Mouse (Mus musculus) urinary bladder, postnatal 25 days (tissue): ENCODE results near the gene Mrpl51.

Experiments used
- DNase-seq: peaks from one replicate; pipeline ENCODE4 v3.0.0; 2022; ENCODE audit warnings: low spot score

The Mrpl51 gene

DNA sequence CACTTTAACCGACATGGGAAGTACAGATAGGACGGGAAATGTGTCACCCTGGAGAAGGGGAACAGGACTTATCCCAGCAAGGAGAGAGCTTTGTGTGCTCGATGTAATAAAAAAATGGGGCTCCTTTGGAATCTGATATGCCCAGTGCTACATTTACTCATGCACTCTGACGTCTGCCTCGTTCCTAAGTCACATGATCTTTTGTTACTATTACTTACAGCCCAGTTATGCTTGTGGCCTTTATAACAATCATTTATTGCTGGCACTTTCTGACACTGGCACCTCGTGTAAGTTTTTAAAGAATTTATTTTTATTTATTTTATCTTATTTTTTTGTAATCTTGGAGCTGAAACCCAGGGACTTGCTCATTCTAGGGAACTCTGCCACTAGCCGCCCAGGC, 1.8 kb downstream of the Mrpl51 start:
- no peak for DNase-seq

- DNase-seq, result no peak
Observed at GRCm38 (mm10) chr6:125195541-125196075, 4.0 kb downstream of the Mrpl51 start.

- no peak for DNase-seq
Observed at GRCm38 (mm10) chr6:125196301-125196700, 4.7 kb downstream of the Mrpl51 start.

DNA sequence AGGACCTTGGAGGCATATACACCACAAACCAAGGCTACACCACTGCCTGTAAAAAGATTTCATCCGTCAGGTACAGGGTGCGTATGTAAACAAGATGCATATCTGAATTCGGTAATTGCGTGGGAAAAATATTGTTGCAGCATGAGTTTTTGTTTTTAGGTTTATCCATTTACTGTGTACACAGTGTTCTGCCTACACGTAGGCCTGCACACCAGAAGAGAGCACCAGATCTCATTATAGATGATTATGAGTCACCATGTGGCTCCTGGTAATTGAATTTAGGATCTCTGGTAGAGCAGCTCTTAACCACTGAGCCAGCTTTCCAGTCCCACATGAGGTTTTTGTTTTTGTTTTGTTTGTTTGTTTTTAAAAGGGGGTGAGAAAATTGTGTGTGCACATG, 5.6 kb downstream of the Mrpl51 start:
- DNase-seq, result no peak

GRCm38 (mm10) chr6:125210436-125210835, 18.8 kb downstream of the Mrpl51 start:
- no peak for DNase-seq

DNA sequence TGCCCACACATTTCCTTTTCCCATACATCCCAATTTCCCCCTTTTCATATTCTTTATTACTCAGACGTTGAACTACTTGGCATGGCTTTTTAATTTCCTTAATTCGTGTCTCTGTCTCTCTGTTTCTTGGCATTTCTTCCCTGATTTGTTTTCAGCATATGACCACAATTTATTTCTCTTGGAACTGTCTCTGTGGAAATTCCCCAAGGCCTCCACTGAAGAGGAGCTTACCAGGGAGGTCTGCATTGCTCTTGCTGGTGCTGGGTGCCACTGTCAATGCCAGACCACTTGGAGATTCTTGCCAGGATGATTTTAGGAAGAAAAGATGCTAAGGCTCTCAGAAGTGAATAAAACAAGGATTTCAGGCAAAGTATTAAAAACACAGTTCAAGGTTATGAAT, 21.0 kb downstream of the Mrpl51 start:
- DNase-seq, result no peak

DNA sequence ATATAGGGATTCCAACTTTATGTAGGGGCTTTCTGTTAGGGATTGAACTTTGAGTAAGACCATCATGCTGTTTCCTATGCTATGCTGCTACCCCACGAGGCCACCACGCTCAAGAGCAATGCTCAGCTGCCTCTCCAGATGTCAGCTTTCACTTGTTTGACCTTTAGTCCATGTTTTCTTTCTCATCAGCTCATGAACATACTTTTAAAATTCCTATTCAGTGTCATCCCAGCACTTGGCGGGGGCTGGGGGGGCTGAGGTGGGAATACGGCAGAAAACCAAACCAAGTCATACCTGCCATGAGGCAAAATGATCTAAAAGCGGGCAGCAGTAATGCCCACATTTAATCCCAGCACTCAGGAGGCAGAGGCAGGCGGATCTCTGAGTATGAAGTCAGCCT, 21.5 kb downstream of the Mrpl51 start:
- DNase-seq, result no peak

DNA sequence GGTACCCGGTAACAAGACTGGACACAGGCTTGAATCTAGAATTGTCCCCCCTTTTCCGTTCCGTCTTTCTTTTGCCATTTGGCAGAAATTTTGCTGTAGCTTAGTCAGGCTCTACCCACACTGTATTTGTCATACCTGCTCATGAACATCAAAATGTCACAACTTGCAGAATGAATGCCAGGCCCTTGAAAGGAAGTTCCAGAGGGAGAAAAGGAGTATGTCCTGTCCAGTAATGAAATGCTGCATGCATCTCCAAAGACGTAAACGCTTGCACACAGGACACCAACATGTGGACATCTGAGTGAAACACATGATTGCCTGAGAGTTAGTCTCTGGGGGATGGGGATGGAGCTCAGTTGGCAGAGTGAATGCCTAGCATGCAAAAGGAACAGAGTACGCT, 22.1 kb downstream of the Mrpl51 start:
- DNase-seq, result no peak

DNA sequence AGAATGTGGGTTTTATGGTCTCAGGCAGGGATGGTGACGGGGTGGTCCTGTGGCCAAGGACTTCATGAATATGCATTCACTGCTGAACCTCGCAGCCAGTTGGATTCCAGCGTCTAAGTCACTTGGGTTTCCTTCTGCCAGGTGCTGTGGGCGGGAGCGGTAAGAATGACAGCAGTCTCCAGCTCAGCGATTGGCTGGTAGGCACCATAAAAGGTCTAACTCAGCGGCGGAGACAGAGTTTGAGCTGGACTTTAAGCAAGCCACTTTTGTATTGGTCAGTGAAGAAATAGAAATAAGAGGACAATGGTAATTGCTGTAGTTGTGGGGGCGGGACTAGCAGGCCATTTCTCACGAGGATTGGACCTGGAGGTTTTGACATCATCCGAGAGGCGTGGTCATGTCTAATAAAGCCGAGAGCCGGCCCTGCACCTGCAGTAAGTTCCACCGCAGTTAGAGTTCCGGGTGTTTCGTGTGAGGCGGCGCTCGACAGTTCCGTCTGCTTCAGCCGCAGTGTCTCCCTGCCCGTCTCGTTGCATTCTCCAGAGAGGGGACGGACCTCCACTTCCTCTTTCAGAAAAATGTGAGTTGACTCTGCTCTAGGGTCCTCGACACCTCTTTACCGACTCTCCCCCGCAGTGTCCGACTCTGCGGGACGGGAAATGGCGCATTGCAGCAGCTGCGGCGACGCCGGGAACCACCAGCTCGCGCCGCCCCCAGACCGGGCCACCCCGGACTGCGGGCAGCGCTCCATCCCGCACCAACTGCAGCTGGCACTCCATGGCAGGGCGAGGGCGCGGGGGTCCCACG, 23.8 kb downstream of the Mrpl51 start, which contains the start of gene Vamp1:
TSS of gene Vamp1 (plus strand) at position 404 of the 807 bp plus-strand sequence.
- DNase-seq, result peak; percentile 84

GRCm38 (mm10) chr6:125216898-125217297, 25.3 kb downstream of the Mrpl51 start:
- no peak for DNase-seq

DNA sequence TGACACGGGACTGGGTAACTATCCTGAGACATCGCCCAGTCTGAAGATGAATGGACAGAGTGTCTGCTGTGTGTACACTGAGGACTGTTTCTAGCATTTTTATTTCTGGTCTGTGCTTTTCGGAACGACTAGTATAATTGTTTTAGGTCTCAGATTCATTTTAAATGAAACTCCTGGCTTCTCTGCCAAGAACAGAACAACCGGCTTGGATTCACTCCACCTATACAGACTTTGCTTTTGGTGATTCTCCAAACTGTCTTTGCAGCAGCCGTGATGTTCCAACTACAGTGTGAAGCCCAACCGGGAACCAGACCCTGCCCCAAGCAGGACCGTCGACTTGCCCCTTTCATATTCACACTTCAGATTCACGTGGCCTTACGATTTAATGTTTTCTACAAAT, 26.3 kb downstream of the Mrpl51 start:
- DNase-seq, result no peak

DNA sequence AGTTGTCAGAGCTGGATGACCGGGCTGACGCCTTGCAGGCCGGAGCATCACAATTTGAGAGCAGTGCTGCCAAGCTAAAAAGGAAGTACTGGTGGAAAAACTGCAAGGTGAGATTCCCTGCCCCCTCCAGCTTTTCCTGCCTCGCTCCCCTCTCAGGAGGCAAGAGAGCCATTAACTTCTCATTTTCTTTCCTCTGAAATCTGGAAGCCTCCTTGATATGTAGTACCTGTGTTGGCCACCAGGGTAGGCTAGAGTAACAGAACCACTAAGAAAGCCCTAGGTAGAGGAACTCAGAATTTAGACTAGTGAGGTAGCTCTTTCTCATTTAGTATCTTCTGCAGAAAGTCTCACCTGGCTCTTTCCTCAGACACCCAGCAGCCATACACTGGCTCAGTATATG, 27.4 kb downstream of the Mrpl51 start:
- DNase-seq, result peak; percentile 52

GRCm38 (mm10) chr6:125221115-125221745, 29.6 kb downstream of the Mrpl51 start:
- DNase-seq, result no peak

DNA sequence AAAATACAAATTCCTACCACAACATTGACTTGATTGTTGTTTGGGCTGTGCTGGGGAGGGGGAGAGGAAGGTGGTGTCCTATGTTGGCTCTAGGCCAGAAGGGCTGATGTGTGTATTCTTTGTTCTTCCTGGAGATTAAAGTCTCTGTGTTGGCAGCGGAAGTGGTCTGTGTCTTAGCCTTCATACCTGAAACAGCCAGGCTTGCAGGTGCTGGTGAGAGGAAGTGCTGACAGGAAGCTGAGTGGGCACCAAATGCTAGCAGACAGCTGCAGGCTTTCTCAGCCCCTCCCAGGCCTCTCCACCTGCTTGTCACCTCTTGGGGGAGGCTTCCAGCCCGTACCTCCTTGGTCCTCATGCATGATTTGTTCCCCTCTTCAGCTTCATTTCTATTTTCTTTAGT, 30.5 kb downstream of the Mrpl51 start:
- DNase-seq, result no peak

DNA sequence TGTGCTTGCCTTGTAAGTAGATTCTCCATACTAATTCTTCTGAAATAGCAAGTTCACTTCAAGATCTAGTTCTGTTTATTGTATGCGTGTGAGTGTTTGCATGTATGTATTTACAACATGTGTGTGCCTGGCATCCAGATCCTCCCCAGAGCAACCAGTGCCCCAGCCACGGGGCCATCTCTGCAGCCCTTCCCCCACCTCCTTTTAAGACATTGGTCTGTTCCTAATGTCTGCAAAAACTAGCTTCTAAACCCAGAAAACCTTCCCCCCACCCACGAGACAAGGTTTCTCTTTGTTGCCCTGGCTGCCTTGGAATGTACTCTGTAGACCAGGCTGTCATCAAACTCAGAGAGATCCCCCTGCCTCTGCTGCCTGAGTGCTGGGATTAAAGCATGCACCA, 31.0 kb downstream of the Mrpl51 start:
- DNase-seq, result no peak

DNA sequence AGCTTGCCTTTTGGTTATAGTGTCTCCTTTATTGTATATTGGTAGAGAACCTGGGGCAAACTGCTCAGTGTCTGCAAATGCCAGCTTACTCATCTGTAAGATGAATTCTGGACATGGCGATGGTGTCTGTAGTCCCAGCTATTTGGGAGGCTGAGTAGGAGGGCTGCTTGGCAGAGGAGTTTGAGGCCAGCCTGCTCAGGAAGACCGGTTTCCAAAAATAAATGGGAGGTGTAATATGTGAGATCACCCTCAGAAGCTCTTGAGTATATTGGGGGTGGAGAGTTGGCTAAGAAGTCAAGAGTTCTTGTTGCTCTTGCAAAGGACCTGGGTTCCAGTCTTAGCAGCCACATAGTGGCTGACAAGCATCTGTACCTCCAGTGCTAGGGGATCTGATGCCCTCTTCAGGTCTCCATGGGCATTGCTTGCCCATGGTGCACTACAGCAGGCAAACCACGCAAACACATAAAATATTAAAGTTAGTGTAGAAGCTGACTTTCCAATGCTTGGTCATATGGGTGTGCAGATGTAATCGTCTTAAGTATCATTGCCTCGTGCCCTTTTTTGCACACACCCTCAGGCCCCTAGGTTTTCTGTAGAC, 34.0 kb downstream of the Mrpl51 start:
- DNase-seq, result no peak

GRCm38 (mm10) chr6:125230571-125230970, 39.0 kb downstream of the Mrpl51 start:
- DNase-seq, result no peak

DNA sequence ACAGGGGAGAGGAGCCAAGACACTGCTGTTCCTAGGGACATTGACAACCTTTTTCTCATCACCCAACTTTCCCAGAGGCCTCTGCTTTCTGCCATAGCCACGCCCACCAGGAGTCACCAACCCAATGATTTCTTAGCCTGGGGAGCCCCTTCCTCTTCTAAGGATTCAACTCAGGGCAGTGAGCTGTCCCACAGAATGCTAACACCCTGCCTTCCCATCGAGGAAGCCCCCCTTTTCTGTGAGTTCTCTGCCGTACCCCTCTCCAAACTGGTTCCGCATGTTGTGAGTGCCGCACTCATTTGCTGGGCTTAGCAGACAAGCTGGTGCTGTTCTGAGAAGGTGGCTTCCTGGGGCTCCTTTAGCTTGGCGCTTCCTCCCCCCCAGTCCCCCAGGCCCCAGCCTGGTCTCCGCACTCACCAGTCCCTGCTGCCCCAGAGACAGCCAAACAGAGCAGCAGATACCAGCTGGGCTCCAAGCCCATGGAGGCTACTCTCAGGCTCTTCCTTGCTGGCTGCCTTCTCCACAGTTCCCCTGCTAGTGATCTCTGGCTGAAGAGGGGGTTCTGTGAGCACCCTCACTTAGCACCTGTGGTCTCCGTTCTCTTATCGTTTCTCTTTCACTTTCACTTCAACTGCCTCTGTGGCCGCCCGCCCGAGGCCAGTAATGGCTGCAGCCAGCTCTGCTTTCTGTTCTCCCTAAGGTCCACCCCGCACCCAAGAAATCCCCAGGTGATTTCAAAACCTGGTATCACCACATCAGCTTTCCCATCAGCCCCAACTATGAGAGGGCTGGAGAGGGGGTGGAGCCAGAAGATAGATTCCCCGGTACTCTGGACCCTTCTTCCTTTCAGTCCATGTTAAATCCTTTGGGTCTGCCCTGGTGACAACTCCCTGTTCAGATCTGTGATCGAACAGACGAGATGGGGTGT, 39.8 kb downstream of the Mrpl51 start, which contains the start of gene Tapbpl:
TSS of gene Tapbpl (minus strand) at position 744 of the 928 bp plus-strand sequence.
- peak; percentile 47 for DNase-seq

- DNase-seq, result no peak
Observed at GRCm38 (mm10) chr6:125232045-125232437, 40.4 kb downstream of the Mrpl51 start.

- DNase-seq, result no peak
Observed at GRCm38 (mm10) chr6:125232516-125232915, 40.9 kb downstream of the Mrpl51 start.

GRCm38 (mm10) chr6:125233816-125234519, 42.4 kb downstream of the Mrpl51 start:
- no peak for DNase-seq
